Mouse (Mus musculus) embryonic fibroblast, embryonic 13.5 days (primary cell): ENCODE results near the gene Bcat1. TPM values are rescaled to one million over a fixed set of nuclear protein-coding genes. Genes with fewer than 3 reads are reported as not detected.
"Not testable (repeated sequence)": the region's sequence is repeated elsewhere in the genome, so short reads cannot be mapped to it uniquely, and the experiment has no call there.

Source experiments
- H3K27ac ChIP-seq: 2 replicates; pipeline ENCODE4 v1.5.1; 2012; ENCODE audit warnings: low read length, control low read depth, inconsistent platforms; ENCODE audit not compliant: insufficient read depth
- H3K4me1 ChIP-seq: 2 replicates; pipeline ENCODE4 v1.6.1; 2011; ENCODE audit warnings: low read length; ENCODE audit not compliant: control insufficient read depth, insufficient read depth
- H3K4me3 ChIP-seq: 2 replicates; pipeline ENCODE4 v1.5.1; 2011; ENCODE audit warnings: mild to moderate bottlenecking, control low read depth, low read length; ENCODE audit not compliant: insufficient read depth
- CTCF ChIP-seq: IDR thresholded peaks from 2 replicates; pipeline ENCODE4 v1.5.1; 2011; ENCODE audit warnings: mild to moderate bottlenecking, control low read depth, low read length, moderate library complexity, borderline replicate concordance; ENCODE audit not compliant: insufficient read depth
- POLR2A ChIP-seq: IDR thresholded peaks from 2 replicates; pipeline ENCODE4 v1.6.1; 2011; ENCODE audit warnings: low read depth, mild to moderate bottlenecking, control low read depth, low read length, moderate library complexity
- polyA plus RNA-seq: library from polyadenylated mRNA; stranded (reverse); fragments of >200 nt; gene quantifications from 2 replicates; pipeline ENCODE4 v1.2.4, GENCODE M21; 2011; ENCODE audit warnings: low read depth; ENCODE audit not compliant: missing spikeins, insufficient read length

The Bcat1 gene
- polyA plus RNA-seq, 1 experiment, result 166 TPM

DNA sequence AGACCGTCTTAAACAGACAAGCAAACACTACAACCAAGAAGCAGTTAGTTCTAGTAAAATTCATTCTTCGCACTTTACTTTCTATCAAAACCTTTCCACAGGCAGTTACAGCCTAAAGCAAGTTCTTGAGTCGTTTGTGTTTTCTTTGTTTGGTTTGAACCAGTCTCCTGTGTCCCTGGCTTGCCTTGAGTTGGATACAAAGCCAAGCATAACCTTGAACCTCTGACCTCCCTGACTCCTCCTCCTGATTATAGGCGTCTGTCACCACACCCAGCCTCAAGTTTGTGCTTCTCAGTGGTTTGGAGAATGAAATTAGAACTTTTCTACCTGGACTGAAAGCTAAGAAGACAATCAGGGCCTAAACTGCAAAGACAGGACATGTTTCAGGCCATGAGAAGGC, 18.4 kb upstream of the Bcat1 start:
- TF ChIP-seq CTCF (no peak), POLR2A (no peak)
- H3K4me1 ChIP-seq, result no peaks in the 10 kb centered on the region

DNA sequence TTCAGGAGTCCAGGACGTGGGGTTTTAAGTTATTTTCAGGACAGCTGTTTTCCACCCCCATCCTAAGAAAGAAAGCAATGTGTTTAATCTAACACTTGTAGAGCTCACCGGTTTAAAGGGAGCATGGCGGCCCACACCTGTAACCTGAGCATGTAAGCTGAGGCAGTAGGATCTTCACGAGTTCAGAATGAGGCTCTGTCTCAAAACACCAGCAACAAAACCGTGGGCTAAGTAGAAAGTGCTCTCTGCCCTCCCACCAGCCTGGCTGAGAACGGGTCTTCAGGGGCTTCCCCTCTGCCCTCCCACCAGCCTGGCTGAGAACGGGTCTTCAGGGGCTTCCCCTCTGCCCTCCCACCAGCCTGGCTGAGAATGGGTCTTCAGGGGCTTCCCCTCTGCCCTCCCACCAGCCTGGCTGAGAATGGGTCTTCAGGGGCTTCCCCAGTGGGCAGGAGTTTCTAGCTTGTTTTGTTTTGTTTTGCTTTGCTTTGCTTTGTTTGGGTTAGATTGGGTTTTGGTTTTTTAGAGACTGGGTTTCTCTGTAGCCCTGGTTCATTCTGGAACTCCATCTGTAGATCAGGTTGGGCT, 17.1 kb upstream of the Bcat1 start:
- H3K4me3 ChIP-seq, H3K27ac ChIP-seq, H3K4me1 ChIP-seq: not testable (repeated sequence)

More for the DNA sequence above, 18.4 kb upstream of the Bcat1 start:
- Histone ChIP-seq H3K27ac (no peak overlapping the region), H3K4me3 (no peak overlapping the region)

DNA sequence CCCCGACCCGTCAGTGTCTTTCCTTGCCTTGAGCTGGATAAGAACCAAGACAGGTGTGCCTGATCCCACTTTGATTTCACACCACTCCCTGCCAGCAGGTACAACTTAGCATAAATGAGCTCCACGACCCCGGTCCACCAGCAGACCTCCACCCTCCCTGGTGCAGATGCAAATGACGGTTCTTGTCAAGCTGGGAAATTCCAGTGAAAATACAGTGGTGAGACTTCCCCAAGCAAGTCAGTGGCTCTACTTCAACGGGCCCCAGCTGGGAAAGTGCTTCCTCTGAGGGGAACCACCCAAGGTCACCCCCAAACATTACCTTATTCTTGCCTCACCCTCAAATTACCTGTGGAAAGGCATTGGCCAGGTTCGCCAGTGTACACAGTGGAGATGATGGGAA, 16.0 kb upstream of the Bcat1 start:
- TF ChIP-seq POLR2A, result no peak
- TF ChIP-seq CTCF, result no peak
- H3K4me1 ChIP-seq, result no peaks in the 10 kb centered on the region
- H3K4me3 ChIP-seq, result no peak overlapping the region
- no peak overlapping the region for H3K27ac ChIP-seq

- no peak overlapping the region for H3K27ac ChIP-seq
- no peak overlapping the region for H3K4me3 ChIP-seq
- TF ChIP-seq CTCF (no peak), POLR2A (no peak)
- no peaks in the 10 kb centered on the region for H3K4me1 ChIP-seq
These were observed 14.9 kb upstream of the Bcat1 start for GRCm38 (mm10) chr6:145090928-145091327.

GRCm38 (mm10) chr6:145090201-145090863, 14.3 kb upstream of the Bcat1 start:
- no peak for TF ChIP-seq POLR2A
- TF ChIP-seq CTCF, result no peak
- no peak overlapping the region for H3K4me3 ChIP-seq

GRCm38 (mm10) chr6:145089373-145089772, 13.4 kb upstream of the Bcat1 start:
- Histone ChIP-seq H3K4me1 (no peaks in the 10 kb centered on the region), H3K27ac (no peak overlapping the region), H3K4me3 (no peak overlapping the region)
- TF ChIP-seq CTCF (no peak), POLR2A (no peak)

More at GRCm38 (mm10) chr6:145090201-145090863, 14.3 kb upstream of the Bcat1 start:
- no peaks in the 10 kb centered on the region for H3K4me1 ChIP-seq
- H3K27ac ChIP-seq, result no peak overlapping the region

DNA sequence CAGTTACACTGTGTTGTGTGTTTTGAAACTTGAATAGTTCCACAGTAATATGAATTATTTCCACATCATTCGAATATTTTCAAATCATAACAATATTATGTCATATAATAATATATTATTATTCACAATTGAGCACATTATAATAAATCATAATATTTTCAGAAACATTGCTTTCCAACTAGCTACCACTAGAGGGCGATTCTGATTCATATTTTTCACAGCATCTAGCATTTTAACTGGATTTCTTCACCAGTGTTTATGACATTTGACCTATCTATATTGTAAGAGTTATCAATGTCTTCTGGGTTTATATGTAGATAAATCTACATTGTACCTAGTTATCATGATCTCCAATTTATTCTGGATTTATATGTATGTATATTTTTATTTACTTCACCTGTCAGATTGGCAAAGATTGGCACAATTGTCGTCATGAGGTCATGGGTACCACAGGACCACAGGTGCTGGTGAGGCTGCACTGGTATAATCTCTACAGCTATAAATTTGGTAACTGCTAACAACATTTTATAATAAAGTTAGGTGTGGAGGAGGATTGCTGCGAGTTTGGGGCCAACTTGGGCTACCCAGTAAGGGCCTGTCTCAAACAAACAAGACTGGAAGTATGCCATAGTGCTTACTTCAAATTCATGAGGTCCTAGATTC, 12.6 kb upstream of the Bcat1 start:
- Histone ChIP-seq H3K4me1 (no peaks in the 10 kb centered on the region), H3K27ac (no peak overlapping the region), H3K4me3 (no peak overlapping the region)
- no peak for TF ChIP-seq CTCF
- TF ChIP-seq POLR2A, result no peak

GRCm38 (mm10) chr6:145084343-145085117, 8.5 kb upstream of the Bcat1 start:
- no peak for TF ChIP-seq CTCF
- Histone ChIP-seq H3K4me3 (no peak overlapping the region), H3K4me1 (no peaks in the 10 kb centered on the region), H3K27ac (no peak overlapping the region)

GRCm38 (mm10) chr6:145081721-145082120, 5.7 kb upstream of the Bcat1 start:
- Histone ChIP-seq H3K4me3 (no peak overlapping the region), H3K27ac (no peak overlapping the region), H3K4me1 (no peaks in the 10 kb centered on the region; the same call in 1 of the 2 replicates)
- TF ChIP-seq CTCF (no peak), POLR2A (no peak)
